Comparison of ENCODE assay signal across 27 mouse cellular contexts in the genomic region with DNA sequence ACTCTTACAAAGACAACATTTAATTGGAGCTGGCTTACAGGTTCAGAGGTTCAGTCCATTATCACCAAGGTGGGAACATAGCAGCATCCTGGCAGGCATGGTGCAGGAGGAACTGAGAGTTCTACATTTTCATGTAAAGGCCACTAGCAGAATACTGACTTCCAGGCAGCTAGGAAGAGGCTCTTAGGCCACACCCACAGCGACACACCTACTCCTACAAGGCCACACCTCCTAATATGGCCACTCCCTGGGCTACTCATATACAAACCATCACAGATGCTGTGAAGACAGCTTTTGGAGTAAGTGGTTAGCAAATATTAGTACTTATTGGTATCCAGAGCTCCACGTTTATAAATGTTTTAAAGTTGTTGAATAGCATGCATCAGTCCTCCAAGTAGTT. TPM values are rescaled to one million over a fixed set of nuclear protein-coding genes. Genes with fewer than 3 reads are reported as not detected.
DNase-seq lines count a peak whose midpoint lies in the region; ATAC-seq and TF ChIP-seq lines count a peak whose summit lies in the region.
"Had no signal": no experiment of that assay in that cellular context is flagged by ENCODE, and none has a peak within 500 bp of the region (broad histone marks: within the 10 kb centered on the region; RNA-seq: fewer than 3 reads in every experiment).

No protein-coding gene starts in this region.

- DNase-seq in heart, adult 11 months, result peak; percentile 75
- DNase-seq in B cell, adult 2 months, result peak; percentile 15 to 23
- peak; percentile 67 for DNase-seq in adipocyte (ENCODE audit: low spot score)
- no peak for DNase-seq in thymus, adult 2 months
- DNase-seq in right cerebral cortex, postnatal 10 days (ENCODE audit: low spot score in 2 of 2), result no peak
- no peak for DNase-seq in adrenal gland, postnatal 14 days
- DNase-seq: adrenal gland, postnatal 25 days; cerebellum, adult 9-10 months; gastrocnemius, postnatal 36 days; kidney, adult 18-20 months; retina, postnatal 1 day; thymus, postnatal 4 days had no signal

- no peak overlapping the region for H3K9ac ChIP-seq in heart, embryonic 12.5 days
- H3K9ac ChIP-seq: embryonic facial prominence, embryonic 12.5 days; liver, embryonic 15.5 days had no signal

- no peak for ATAC-seq in heart, embryonic 12.5 days (ENCODE audit: insufficient number of reproducible peaks, low FRiP score)
- ATAC-seq: forebrain, embryonic 14.5 days; hindbrain, postnatal 0 days; lung, postnatal 0 days had no signal

- TF ChIP-seq CTCF in small intestine, adult 2 months (IDR thresholded peaks at IDR 0.05; ENCODE audit: extremely low read depth, insufficient read length, insufficient replicate concordance, low read depth, low read length), result no peak
- no peak for TF ChIP-seq CTCF in thymus, adult 2 months (IDR thresholded peaks at IDR 0.05; ENCODE audit: borderline replicate concordance, control insufficient read depth, extremely low read depth, insufficient read depth, low read length, poor library complexity)

- H3K36me3 ChIP-seq in heart, embryonic 12.5 days, result no peaks in the 10 kb centered on the region
- H3K36me3 ChIP-seq in small intestine, adult 2 months (ENCODE audit: control insufficient read depth, insufficient read depth, low read length), result peaks cover 7% of the 10 kb centered on the region
- H3K36me3 ChIP-seq in thymus, adult 2 months (ENCODE audit: control insufficient read depth, insufficient read depth, low read length), result no peaks in the 10 kb centered on the region
- H3K36me3 ChIP-seq: embryonic facial prominence, embryonic 12.5 days had no signal

- H3K4me3 ChIP-seq in heart, embryonic 12.5 days, result no peak overlapping the region
- H3K4me3 ChIP-seq in small intestine, adult 2 months (ENCODE audit: low read depth, low read length), result no peak overlapping the region
- no peak overlapping the region for H3K4me3 ChIP-seq in thymus, adult 2 months (ENCODE audit: control insufficient read depth, insufficient read depth, low read length)
- H3K4me3 ChIP-seq: embryonic facial prominence, embryonic 12.5 days; erythroblast, embryonic 14.5 days; hindbrain, embryonic 10.5 days; left cerebral cortex, adult 2 months; limb, embryonic 10.5 days; liver, embryonic 15.5 days had no signal

- H3K27me3 ChIP-seq in heart, embryonic 12.5 days (replicated peaks), result 0 out of 2 replicates have a peak, but pooled peaks cover 2% of the 10 kb centered on the region
- H3K27me3 ChIP-seq in small intestine, adult 2 months (ENCODE audit: control insufficient read depth, insufficient read depth, low read length), result no peaks in the 10 kb centered on the region
- H3K27me3 ChIP-seq in thymus, adult 2 months (ENCODE audit: control insufficient read depth, insufficient read depth, low read length), result no peaks in the 10 kb centered on the region
- H3K27me3 ChIP-seq: embryonic facial prominence, embryonic 12.5 days; liver, embryonic 15.5 days had no signal

- peaks cover 55% of the 10 kb centered on the region for H3K4me1 ChIP-seq in heart, embryonic 12.5 days (replicated peaks)
- H3K4me1 ChIP-seq in small intestine, adult 2 months (ENCODE audit: control insufficient read depth, insufficient read depth, insufficient read length, low read length), result peaks cover 46% of the 10 kb centered on the region
- H3K4me1 ChIP-seq in thymus, adult 2 months (replicated peaks; ENCODE audit: control insufficient read depth, insufficient read depth, low read length), result peaks cover 10% of the 10 kb centered on the region; the same call in 1 of the 2 replicates

- no peaks in the 10 kb centered on the region for H3K9me3 ChIP-seq in heart, embryonic 12.5 days (replicated peaks)
- H3K9me3 ChIP-seq: embryonic facial prominence, embryonic 12.5 days; G1E; hindbrain, embryonic 10.5 days; limb, embryonic 10.5 days; liver, embryonic 15.5 days had no signal

- no peak overlapping the region for H3K27ac ChIP-seq in heart, embryonic 12.5 days (ENCODE audit: poor library complexity, severe bottlenecking)
- H3K27ac ChIP-seq in small intestine, adult 2 months (ENCODE audit: insufficient read depth, low read depth, low read length), result peak overlapping the region; percentile 90
- H3K27ac ChIP-seq in thymus, adult 2 months (ENCODE audit: control insufficient read depth, insufficient read depth, low read length), result no peak overlapping the region
- H3K27ac ChIP-seq: embryonic facial prominence, embryonic 12.5 days; hindbrain, embryonic 10.5 days; hindbrain, postnatal 0 days; left cerebral cortex, adult 2 months; limb, embryonic 10.5 days; liver, embryonic 15.5 days had no signal

- 84% methylated on average over 2 of the region's 2 CpGs for WGBS in heart, embryonic 12.5 days
- 61% methylated on average over 2 of the region's 2 CpGs for WGBS in small intestine, adult 2 months
- 98% methylated on average over 2 of the region's 2 CpGs for WGBS in thymus, adult 2 months

- TF ChIP-seq POLR2A in small intestine, adult 2 months (IDR thresholded peaks at IDR 0.05; ENCODE audit: low read depth, low read length), result no peak
- no peak for TF ChIP-seq POLR2A in thymus, adult 2 months (IDR thresholded peaks at IDR 0.05; ENCODE audit: control insufficient read depth, extremely low read depth, insufficient read depth, low read length, poor library complexity)

- H3K4me2 ChIP-seq in heart, embryonic 12.5 days, result no peak overlapping the region
- H3K4me2 ChIP-seq: embryonic facial prominence, embryonic 12.5 days; liver, embryonic 15.5 days; midbrain, embryonic 11.5 days had no signal

RNA-seq across cellular contexts. Expression of a gene that starts 3.7 kb away (rescaled TPM):
- 25.4 and 26.4 TPM in 2 replicates for polyA plus RNA-seq in heart, embryonic 12.5 days (2016; fragmentation: Nextera tagmentation; extraction: Ambion mirVana)
- polyA plus RNA-seq in small intestine, adult 2 months (2012; rRNA removed), result 15.8 and 36.6 TPM in 2 replicates
- polyA plus RNA-seq in thymus, adult 2 months (2012; rRNA removed), result 16.2 and 19.0 TPM in 2 replicates
- total RNA-seq in adrenal gland, postnatal 14 days (2021), result 62.8 and 65.8 TPM in 2 replicates

RNA-seq across cellular contexts. Expression of a gene that starts 19.9 kb away (rescaled TPM):
- 0.12 TPM in 1 of 2 replicates, not detected in the other for polyA plus RNA-seq in heart, embryonic 12.5 days (2016; fragmentation: Nextera tagmentation; extraction: Ambion mirVana)
- not detected in 2 replicates for polyA plus RNA-seq in small intestine, adult 2 months (2012; rRNA removed)
- 0.04 TPM in 1 of 2 replicates, not detected in the other for polyA plus RNA-seq in thymus, adult 2 months (2012; rRNA removed)
- 0.30 and 0.34 TPM in 2 replicates for total RNA-seq in adrenal gland, postnatal 14 days (2021)
- total RNA-seq: adrenal gland, postnatal 25 days; gastrocnemius, postnatal 36 days; monocyte, adult 5-6 weeks had no signal
- polyA plus RNA-seq: C2C12; erythroblast, embryonic 14.5 days; G1E; limb, embryonic 10.5 days; liver, embryonic 15.5 days had no signal

Comparison
In these comparisons a context has a peak if more than half of its experiments do, and no peak if none do; other contexts are left out.
1. DNase-seq: peak in heart, adult 11 months (single experiment), B cell, adult 2 months (2 of 2) and adipocyte (single experiment); none in thymus, adult 2 months (single experiment), right cerebral cortex, postnatal 10 days (0 of 2) and adrenal gland, postnatal 14 days (single experiment).